Mouse (Mus musculus) NIH3T3 (cell line): ENCODE results near the gene Ttll3.

Experiments
- DNase-seq: peaks from one replicate; pipeline ENCODE4 v3.0.0-alpha.2; 2012; ENCODE audit warnings: low read depth

Ttll3 gene

DNA sequence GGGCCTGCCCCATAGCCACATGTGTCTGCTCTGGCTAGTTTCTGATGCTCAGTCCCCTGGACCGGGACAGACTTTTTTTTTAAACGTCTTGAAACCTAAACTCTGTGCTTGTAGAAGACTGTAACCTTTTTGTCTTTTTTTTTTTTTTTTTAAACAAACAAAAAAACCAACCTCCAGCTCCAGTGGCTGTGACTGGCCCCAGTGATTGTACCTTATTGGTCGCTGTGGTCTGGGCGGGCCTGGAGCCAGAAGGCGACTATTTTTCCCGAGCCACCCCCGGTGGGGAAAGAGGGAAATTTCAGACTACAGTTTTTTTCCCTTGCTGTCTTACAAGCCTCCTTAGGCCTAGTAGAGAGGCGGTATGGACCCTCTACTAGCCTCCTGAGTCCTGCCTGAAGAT, at the start of gene Ttll3:
Ttll3 (plus strand) TSS at position 301 of the 400 bp plus-strand sequence.
- DNase-seq: peak; percentile 39

DNA sequence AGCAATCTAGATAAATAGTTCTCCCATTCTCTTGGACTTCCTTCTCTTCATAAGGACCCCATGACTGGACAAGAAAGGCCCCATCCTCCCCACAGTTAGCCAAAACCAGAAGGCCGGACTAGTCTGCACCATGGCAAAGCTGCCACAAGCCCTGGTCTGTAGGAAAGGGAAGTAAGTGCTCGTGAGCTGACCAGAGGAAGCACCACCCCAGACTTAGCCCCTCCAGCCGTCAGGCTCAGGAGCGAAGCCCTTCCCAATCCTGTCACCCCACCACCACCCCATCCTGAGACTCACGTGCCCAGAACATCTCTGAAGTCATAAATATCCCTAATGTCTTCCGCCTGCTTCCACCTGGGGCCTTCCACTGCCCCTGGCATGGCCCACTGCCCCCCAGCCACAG, 47.5 kb upstream of the Ttll3 start:
- DNase-seq: no peak

DNA sequence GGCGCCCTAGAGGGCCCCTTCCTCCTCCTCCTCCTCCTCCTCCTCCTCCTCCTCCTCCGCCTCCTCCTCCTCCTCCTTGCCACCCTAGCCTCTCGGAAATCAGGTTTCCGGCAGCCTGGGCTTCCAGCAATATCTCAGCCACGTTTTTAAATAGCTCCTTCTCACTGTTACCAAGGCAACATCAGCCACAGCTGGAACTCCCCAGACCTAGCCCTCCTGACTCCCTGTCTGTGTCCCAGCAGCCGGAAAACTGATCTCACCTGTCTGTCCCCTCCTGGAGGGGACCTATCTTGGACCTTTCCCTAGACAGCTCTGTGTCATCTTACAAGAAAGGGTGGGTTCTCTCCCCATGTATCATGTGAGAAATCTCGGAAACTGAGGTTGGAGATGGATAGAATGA, 46.8 kb upstream of the Ttll3 start:
- DNase-seq: no peak

DNA sequence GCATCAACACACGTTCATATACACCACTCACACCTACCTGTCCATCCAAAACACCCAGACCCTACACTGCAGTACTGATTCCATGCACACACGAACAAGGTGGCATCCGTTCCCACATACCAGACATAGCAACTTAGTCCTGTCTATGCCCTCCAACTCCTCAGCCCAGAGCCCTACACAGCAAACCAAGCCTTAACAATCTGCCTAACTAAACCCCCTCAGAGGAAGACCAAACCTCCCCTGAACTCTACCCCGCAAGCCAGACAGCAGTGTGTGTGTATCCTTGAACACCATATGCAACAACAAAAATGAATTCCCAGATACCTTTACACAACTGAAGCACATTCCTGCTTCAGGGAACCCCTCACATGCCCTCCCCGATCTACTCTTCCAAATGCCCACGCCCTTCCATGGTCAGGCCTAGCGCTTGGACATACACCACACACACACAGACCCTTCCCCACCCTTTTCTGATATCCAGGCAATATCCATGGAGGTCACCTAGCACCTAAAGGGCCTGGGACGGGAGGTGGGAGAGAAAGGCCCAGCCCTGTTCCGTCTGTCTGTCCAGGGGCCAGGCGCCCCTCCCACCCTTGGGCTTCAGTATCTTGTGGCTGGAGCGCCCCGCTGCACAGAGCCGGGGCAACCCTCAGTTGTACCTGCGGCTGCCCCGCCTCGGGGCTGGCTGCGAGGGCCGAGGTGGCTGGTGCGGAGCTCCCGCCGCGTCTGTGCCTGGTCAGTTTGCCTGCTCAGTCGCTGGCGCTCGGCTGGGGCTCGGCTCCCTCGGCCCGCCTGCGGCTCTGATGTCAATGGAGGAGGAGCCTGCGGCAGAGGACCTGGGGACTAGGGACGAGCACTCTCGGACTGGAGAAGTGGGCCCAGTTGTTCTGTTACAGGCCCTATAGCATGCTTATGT, 45.6 kb upstream of the Ttll3 start, which contains the start of gene Camk1:
Camk1 (minus strand) TSS at position 808 of the 916 bp plus-strand sequence.
- peak; percentile 90 for DNase-seq

DNA sequence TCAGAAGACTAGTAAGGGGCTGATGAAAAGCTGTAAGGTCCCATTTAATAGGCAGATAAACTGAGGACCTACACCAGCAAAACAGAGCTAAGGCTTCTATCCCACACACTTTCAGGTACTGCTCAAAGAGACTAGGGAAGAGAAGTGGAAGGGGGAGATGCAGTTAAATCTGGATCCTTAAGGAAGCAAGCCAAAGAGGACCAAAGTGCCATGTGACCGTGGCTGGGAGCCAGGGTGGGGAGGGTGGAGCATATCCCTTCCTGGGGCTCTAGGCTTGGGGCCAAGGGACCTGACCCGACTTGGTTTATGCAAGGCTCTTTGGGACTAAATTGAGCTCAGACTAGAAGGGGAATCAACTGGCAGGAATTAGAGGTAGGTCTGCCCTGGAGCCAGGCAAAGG, 44.7 kb upstream of the Ttll3 start:
- peak; percentile 77 for DNase-seq

DNA sequence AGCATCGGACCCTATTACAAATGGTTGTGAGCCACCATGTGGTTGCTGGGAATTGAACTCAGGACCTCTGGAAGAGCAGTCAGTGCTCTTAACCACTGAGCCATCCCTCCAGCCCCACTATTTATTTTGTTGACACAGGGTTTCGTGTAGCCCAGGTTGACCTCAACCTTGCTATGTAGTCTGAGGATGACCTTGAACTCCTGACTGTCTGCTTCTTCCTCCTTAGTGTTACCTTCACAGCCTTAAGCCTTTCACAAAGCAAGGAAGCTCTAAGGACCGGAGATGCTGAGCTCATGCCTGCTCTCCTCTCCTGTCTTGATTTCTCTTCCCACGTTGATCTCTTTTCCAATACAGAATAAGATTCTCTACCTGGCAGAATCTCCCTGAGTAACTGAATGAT, 42.2 kb upstream of the Ttll3 start:
- no peak for DNase-seq

DNA sequence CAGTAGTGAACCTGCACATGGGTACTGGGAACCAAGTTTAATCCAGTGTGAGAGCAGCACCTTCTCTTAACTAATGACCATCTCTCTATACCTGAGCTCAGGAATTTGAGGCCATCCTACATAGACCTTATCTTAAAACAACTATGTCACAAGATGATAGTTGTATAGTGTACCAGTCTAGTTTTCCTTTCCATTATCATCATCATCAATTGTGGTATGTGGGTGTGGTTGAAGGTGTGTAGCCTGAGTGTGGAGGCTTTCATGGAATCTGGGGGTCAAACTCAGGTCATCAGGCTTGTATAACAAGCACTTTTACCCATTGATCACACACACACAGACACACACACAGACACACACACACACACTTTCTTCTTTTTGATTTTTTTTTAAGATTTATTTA, 38.5 kb upstream of the Ttll3 start:
- DNase-seq: no peak

DNA sequence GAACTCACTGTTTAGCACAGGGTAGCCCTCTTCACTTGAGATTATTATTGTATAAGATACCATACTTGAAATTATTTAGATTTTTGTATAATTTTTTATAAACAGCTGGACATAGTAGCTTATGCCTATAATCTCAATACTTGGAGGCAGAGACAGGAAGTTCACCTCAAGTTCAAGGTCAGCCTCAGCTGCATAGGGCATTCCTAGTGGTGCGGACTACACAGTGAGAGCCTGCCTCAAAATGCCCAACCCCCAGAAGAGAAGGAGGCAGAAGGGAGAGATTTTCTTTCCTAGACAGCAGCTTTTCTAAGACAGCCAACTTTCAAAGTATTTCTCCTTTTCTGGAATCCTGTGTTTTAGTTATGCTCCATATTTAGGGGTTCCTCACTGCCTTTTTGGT, 37.9 kb upstream of the Ttll3 start:
- DNase-seq: no peak

GRCm38 (mm10) chr6:113351653-113352052, 37.4 kb upstream of the Ttll3 start:
- DNase-seq: no peak

DNA sequence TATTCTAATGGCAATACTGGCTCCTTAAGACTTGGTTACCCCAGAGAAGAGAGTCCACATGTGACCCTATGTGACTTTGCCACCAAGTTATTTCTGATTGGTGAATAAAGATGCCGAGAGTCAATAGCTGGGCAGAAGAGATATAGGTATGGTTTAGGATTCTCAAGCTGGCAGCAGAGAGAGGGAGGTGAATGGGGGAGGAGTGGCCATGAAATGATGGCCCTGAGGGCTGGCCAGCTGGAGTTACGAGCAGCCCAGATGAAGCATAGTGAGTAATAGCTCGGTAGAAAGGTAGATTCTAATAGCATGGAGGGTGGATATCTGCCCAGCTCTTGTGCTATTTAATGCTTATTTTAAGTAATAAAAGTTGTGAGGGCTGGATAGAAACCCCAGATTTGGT, 36.2 kb upstream of the Ttll3 start:
- DNase-seq: no peak

DNA sequence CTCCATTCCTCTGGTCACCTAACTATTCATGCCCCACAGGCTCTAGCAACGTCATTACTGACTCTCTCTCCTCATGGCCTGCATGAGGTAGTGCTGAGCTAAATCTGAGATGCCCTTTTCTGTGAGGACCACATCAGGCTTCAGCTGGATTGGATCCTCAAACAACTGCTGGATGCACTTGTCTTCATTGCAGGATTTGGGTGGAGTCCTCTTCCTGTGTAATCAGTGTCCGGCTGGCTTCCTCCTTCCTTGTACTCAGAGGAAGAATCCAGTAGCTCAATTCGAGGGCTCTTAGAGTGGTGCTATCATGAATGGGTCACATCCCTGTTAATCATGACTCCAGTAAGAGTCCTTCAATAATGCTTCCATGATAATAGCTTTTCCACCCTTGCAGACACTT, 35.4 kb upstream of the Ttll3 start:
- no peak for DNase-seq

GRCm38 (mm10) chr6:113361476-113361875, 27.6 kb upstream of the Ttll3 start:
- DNase-seq: no peak

DNA sequence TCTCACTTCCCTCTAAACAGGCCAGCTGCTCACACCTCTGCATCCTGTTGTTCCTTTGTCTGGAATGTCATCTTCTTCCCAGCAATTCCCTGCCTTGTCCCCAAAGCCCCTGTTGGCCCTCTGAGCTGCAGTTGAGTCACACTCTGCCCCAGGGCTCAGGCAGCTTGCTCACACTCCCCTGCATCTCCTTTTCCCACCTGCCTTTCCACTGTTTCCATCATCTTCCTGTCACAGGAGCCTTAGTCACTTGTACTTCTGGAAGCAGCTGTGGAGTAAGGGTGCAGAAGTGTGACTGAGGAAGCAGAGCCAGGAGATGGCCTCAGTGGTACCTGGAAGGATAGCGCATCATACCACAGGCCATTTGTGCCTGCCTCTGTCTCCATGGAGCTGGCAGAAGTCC, 26.8 kb upstream of the Ttll3 start:
- DNase-seq: no peak

DNA sequence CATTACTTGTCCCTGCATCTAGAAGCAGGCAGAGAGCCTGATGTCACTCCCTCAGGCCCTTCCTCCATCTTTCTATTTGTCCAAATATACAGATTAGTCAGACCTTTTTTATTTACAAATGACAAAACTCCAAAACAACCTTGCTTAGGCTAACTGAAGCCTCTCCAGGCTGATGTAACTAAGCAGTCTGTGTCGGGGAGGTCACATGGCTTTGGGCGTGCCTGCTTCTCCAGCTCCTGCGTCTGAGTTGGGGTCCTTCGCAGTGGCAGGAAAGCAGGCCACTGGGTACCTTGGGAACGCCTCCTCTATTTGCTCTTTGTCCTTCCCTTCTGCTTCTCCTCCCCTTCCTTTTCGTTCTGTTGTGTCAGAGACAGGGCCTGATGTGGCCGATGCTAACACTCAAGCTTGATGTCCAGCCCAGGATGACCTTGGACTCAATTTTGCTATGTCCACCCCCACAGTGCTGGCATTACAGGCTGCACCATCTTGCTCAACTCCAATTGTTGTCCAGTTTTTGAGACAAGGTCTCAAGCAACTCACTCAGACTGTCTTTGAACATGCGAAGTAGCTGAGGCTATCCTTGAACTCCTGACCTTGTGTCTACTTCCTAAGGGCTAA, 24.4 kb upstream of the Ttll3 start:
- DNase-seq: no peak

- no peak for DNase-seq
Measured at GRCm38 (mm10) chr6:113366639-113367038, 22.4 kb upstream of the Ttll3 start.

DNA sequence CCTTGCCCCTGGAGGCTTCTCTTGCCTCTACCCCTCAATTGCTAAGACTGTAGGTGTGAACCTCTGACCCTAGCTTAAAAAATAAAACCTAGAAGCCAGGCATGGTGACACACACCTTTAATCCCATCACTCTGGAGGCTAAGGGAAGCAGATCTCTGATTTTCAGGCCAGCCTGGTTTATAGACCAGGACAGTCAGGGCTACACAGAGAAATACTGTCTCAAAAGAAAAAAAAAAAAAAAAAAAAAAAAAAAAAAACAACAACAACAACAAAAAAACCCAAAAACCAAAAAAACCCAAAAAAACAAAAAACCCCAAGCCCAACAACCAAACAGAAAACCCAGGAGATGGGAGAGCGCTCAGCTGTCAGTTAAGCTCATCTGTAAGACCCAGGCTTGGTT, 21.5 kb upstream of the Ttll3 start:
- no peak for DNase-seq

- no peak for DNase-seq
Measured at GRCm38 (mm10) chr6:113368124-113368523, 20.9 kb upstream of the Ttll3 start.

DNA sequence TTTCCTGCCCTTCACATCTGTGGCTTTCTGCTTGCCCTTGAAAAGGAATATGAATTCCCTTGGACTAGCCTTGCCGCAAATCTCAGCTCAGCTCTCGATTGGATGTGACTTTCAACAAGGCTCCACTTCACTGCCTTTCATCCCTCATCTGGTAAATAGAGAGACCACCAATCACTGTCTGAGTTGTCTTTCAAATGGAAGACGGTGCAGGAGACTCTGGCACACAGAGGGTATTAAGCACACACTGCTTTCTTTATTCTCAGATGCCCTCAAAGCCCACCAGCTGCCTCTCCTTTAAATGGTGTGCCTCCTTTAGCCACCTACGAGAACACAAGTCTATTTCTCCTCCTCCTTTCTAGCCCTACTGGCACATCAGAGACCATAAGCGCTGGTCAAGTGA, 20.5 kb upstream of the Ttll3 start:
- no peak for DNase-seq

DNA sequence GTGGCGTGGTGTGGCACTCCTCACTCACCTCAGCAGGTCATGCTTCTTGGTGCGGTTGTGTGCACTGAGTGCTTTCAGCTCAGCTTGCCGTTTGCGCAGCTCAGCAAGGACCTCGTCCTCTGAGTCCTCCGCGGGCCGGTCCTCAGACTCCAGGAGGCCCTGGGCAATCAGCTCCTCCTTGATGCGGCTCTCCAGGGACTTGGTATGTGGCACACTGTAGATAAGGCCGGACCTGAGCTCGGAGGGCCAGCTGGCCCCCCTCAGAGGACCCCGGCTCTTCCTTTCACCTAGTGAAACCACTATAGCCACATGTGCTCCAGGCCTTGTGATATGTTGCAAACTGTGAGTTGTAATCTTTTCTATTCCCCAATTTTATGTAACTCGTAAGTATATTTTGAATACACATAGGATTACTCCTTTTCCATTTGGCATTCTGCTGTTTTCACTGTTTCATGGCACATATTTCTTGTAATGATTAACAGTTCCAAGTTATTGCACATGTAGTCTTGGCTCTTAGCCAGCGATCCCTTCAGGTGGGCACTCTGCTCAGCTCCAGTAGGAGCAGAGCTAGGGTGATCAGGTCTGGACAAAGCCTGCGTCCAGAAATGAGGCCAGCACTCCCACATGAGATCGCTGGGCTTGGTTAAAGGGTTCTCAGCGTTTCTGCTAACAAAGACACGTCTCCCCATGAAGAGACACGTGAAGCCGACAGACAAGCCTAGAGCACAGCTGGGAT, 18.7 kb upstream of the Ttll3 start:
- DNase-seq: no peak

GRCm38 (mm10) chr6:113373491-113373890, 15.6 kb upstream of the Ttll3 start:
- no peak for DNase-seq

- no peak for DNase-seq
Measured at GRCm38 (mm10) chr6:113377172-113377495, 11.9 kb upstream of the Ttll3 start.

DNA sequence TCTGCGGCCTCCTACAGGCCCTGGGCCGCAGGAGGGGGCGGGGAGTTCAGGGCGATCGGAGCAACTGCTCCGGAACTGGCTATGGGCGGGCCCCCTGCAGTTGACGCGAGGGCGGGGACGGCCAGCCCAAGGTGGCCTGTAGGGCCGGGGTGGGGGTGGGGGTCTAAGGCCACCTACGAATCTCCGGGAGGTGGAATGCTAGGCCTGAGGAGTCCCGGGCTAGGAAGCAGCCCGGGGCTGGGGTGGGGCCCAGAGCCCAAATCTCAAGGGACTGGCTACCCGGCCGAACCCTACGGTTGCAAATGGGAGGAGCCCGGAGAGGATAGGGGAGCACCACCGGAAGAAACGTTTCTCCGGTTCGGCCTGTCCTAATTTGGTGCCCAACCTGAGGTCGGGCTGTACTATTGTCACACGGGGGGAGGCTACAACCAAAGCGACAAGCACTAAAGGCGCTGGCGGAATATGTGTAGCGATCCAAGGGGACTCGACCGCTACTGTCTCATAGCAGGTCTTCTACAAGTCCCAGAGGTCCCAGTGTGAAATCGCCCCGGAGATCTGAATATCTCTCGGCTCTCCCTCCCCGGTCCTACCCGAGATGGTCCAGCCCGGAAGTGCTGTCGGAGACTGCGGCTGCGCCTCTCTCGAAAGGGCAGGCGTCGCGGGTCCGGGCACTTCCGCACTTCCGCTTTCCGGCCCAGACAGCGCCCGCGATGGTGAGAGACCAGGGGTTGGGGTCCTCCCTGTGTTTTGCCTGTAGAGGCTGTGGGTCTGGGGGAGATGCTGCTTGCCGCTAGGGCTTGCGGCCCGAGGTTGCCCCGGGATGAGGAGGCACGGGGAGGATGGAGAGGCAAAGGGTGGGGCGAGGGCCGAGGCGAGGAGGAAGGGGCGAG, 11.3 kb upstream of the Ttll3 start, which contains the start of the genes Tada3 and Arpc4:
Tada3 (minus strand) TSS at position 388 of the 890 bp plus-strand sequence.
Arpc4 (plus strand) TSS at position 620 of the 890 bp plus-strand sequence.
- peak; percentile 97 for DNase-seq
